Mouse (Mus musculus) right cerebral cortex, adult 2 months (tissue): Measurements from ENCODE around the gene Clvs2.

Source experiments
- DNase-seq, 2 experiments: peaks; one replicate each; pipeline ENCODE4 v3.0.0; 2021 to 2022; ENCODE audit warnings: low spot score in 2 of 2

Clvs2 gene

DNA sequence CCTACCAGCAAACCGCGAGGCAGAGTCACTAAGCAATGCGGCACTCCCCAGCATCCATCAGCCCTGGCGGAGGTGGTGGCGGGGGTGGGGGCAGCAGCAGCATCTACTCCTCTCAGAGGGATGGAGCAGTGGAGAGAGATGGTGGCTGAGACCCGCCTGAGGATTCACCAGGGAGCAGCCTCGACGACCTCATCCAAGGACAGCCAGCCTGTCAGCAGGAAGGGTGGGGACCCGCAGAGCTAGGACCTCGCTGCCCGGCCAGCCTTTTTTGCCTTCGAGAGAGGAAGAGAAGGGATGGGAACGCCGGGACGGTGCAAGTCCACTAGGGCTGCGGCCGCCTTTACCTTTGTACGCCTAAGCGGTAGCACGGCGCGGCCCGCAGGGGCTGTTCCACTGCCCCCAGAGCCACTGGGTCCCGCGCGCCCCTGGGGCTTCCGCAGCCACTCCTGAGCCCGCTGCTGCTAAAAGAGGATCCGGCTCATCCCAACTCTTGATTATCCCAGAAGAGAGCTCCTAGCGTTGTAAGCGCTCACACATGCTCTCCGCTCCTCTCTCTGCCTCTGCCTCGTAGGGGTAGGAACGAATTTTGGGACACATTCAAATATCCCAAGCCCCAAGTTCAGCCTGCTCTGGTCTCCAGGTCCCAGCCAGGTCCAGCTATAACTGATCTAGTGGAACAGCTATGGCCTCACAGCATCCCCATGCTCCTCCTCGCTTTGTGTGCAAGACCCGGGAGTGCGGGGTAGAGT is at the start of gene Clvs2:
Gene Clvs2 (minus strand): TSS at position 639 of the 749 bp plus-strand sequence.
- DNase-seq, result peak; percentile 89 to 95

DNA sequence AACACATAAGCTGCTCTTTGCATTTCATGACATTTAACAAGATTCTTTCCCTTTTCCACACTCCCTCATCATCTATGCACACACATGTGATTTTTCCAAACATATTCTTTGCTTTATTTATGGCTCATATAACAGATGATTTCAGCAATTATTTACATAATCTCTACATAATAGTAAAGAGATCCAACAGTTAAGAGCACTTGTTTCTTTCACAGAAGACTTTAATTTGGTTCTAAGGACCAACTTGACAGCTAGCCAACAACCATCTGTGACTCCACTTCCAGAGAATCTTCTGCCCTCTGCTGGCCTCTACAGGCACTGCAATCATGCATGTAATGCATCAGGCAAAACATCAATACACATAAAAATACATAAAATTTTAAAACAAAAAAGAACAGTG is 28.6 kb upstream of the Clvs2 start:
- peak; percentile 85 to 86 for DNase-seq

DNA sequence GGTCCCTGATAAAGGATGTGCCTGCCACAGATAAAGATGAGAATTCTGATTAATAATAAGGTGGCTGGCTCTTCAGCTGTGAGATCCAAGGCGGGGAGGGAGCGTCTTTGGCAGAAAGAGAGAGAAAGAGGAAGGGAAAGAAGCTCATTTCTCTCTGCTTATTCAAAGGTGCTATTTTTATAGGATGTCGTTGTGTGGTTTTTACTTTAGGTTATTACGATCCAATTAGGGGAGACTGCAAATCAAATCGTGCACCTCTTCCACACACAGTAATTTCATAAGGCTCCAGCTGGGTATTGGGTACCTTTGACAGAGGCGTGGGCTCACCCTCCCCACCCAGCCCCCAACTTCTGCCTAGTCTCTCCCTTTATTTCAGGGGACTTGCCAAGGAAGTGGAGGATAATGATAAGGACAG is 985 bp downstream of the Clvs2 start:
- peak; percentile 54 to 57 for DNase-seq

DNA sequence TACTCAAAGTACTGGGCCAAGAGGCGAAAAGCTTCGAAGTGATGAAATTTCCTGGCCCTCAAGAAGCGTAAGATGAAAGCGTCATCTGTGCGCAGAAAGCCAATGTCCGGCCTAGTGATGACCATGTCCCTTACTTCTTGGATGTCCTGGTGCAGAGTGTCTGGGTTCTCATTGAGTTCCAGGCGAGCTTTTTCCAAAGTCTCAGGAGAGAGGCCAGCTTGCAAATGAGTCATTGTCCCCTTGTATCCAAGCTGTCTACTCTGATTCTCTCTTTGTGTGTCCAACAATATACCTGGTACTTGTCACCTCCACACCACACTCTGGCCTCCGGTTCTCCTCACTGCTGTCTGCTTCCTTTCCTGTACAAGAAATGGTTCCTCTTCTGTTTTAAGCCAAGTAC is 1.9 kb downstream of the Clvs2 start:
- DNase-seq, result peak; percentile 49 to 66

DNA sequence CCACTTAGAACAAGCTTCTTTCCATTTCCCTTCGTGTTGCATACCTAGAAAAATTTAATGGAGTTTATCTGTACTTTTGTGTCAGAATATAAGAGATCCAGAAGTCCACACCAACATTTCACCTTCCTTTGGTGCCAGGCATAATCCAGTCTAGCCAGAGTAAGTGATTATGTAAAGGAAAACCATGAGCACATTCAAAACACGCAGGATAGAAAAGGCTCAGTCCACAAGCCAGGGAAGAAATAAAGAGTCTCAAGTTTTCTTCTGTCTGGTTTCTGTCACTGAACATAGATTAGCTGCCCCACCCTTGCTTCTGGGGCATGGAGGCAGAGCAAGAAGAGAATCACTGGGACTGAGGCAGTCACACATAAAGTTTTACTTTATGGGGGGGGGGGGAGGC is 8.4 kb downstream of the Clvs2 start:
- DNase-seq, result no peak

DNA sequence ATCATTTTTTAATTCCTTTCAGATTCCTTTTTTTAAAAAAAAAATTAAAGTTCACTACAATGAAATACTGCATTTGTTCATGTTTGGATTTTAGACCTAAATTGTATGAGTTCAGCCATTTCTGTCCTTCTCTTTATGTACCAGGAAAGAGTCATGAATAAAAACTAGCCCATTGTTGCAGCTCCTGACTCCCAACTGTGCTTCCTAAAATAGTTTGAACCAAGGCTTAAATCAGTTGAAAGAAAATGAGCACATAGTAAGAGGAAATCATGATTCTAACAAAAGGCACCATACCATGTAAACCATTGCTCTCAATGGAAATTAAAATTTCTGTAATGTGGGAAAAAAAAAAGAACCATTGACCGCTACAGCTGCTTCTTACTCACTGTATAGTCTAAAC is 11.4 kb downstream of the Clvs2 start:
- no peak for DNase-seq

DNA sequence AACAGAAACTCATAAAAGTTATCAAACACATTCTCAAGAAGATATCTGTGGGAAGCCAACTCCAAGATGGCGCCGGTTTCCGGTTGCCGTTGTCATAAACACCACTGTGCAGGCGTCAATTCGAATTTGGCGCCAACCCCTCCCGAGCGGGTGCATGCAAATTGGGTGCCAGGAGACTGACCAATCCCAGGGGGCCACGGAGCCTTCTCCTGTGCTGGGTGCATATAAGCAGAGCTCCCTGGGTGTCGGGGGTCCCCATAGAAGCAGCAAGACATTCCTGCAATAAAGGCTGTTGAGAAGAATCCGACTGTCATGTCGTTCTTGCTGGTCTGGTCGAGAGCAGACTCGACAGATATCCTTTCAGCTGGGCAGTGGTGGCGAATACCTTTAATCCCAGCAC is 31.8 kb downstream of the Clvs2 start:
- no peak for DNase-seq

DNA sequence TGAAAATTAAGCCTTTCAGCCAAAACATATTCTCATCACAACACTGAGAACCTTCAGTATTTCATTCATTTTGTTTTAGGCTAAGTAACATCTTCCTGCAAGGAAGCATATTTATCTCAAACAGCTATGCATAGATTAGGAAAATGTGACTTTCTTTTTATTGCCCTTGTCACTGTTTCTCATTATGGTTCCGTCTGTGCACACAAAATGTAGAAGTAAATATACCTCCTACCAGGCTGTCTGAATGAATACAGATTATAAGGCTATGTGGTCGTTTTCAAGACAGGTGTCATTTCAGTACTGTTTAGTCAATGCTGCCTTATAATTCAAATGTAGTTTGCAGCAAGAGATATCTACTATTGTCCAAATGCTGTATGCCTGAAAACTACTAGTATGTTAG is 35.8 kb downstream of the Clvs2 start:
- DNase-seq, result no peak

DNA sequence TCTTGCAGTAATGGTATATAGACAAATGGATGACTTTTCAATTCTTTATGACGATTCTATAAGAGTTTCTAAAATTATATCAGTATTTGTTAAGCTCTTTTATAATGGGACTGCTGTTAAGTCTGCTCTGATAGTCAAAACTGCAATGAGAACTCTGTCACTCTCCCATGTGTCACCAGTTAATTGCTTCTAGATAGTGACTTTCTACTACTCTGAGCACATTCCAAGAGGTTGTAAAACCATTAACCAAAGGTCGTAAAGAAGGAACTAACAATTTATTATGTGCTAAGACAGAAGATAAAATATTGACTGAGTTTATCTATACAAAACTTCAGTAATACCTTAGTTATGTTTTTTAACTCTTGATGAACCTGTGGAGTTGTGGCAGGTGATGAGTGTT is 37.5 kb downstream of the Clvs2 start:
- DNase-seq, result no peak

DNA sequence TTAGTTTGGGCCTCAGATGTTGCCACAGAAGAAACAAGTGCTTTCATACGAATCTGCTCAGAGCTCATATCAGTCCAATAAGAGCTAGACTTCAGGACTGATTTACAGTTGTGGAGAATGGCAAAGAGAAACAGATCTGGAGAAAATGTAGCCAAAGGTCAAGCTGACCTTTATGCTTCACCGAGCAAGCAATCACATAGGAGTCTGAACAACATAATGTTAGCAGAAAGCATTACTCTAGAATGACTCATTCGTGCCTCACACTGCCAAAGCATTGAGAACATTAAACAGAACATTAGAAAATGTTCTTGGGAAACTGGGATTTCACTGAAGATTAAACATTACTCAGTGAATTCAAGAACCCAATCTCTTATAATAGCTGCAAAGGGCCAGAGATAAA is 66.5 kb downstream of the Clvs2 start:
- peak; percentile 55 to 56 for DNase-seq

DNA sequence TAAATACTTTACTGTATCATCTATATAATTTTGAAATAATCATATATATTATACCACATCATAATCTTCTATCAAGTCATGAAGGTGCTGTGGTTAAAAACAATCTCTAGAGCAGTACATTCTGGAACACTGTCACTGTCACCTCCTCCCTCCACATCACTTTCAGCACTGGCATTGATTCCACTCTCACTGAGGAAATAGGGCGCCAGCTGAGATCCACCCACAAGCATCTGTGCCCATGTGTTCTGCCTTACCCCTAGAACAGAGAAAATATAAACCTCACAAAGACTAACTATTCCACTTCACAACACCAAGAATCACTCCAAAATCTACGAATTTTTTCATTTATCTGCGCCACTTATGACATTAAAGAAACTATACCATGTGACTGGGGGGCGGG is 84.2 kb downstream of the Clvs2 start:
- peak; percentile 98 for DNase-seq
